Mouse (Mus musculus): ENCODE data around the gene Gch1.

- TF ChIP-seq CTCF (IDR thresholded peaks at IDR 0.05; ENCODE audit: control insufficient read depth, insufficient read depth, insufficient replicate concordance, low read depth, low read length) (no peak), POLR2A (IDR thresholded peaks at IDR 0.05; ENCODE audit: control insufficient read depth, low read depth, low read length) (no peak)
These were observed 2.6 kb upstream of the Gch1 start for GRCm38 (mm10) chr14:47191861-47192260.
